Mouse (Mus musculus) heart, embryonic 16.5 days (tissue): Measurements from ENCODE around the gene Khdc3. TPM values are rescaled to one million over a fixed set of nuclear protein-coding genes. Genes with fewer than 3 reads are reported as not detected.
A peak's percentile ranks its signal among the peaks of the same experiment; 100 is the strongest.

Experiments
- ATAC-seq: fragments of 200-750 bp; cut with Nextera tagmentation; replicated peaks from 2 replicates; pipeline ENCODE4 v1.8.0; 2017; ENCODE audit warnings: moderate number of reproducible peaks; ENCODE audit not compliant: insufficient read depth, low FRiP score; ENCODE audit errors: extremely low read depth
- H3K27ac ChIP-seq: fragments of 300-500 bp; sonication (generic); 2 replicates; pipeline ENCODE4 v1.5.1; 2014; ENCODE audit warnings: mild to moderate bottlenecking, low read length, control low read depth, moderate library complexity
- H3K27me3 ChIP-seq: fragments of 300-500 bp; sonication (generic); 2 replicates; pipeline ENCODE4 v1.6.1; 2014; ENCODE audit warnings: low read length, mixed read lengths; ENCODE audit not compliant: control insufficient read depth, insufficient read depth
- H3K36me3 ChIP-seq: fragments of 300-500 bp; sonication (generic); 2 replicates; pipeline ENCODE4 v1.6.1; 2014; ENCODE audit not compliant: control insufficient read depth, insufficient read depth
- H3K4me1 ChIP-seq: fragments of 300-500 bp; sonication (generic); 2 replicates; pipeline ENCODE4 v1.6.1; 2014; ENCODE audit warnings: low read length, mixed read lengths; ENCODE audit not compliant: control insufficient read depth, insufficient read depth
- H3K4me2 ChIP-seq: fragments of 300-500 bp; sonication (generic); 2 replicates; pipeline ENCODE4 v1.6.1; 2014; ENCODE audit warnings: low read depth, mild to moderate bottlenecking, control low read depth, low read length
- H3K4me3 ChIP-seq: fragments of 300-500 bp; sonication (generic); 2 replicates; pipeline ENCODE4 v1.5.1; 2014; ENCODE audit warnings: mild to moderate bottlenecking, control low read depth, low read length
- H3K9ac ChIP-seq: fragments of 300-500 bp; sonication (generic); 2 replicates; pipeline ENCODE4 v1.6.1; 2014; ENCODE audit warnings: low read length, control low read depth
- H3K9me3 ChIP-seq: fragments of 300-500 bp; sonication (generic); replicated peaks from 2 replicates; pipeline ENCODE4 v1.6.1; 2016; ENCODE audit warnings: low read length; ENCODE audit not compliant: control insufficient read depth
- WGBS: fragments of 180-500 bp; shearing (Covaris S2); extraction: QIAGEN DNeasy Blood & Tissue Kit; methylation state at CpG from one replicate; pipeline ENCODE4 v1.1.7; 2014; 5-methylcytosine and 5-hydroxymethylcytosine counted together
- polyA plus RNA-seq: library from polyadenylated mRNA; unstranded; fragments of >200 nt; fragmentation: Nextera tagmentation; extraction: Ambion mirVana; gene quantifications from 2 replicates; pipeline ENCODE4 v1.2.1, GENCODE M21; 2015

The Khdc3 gene
- polyA plus RNA-seq, 1 experiment from 2014 or later: 0.18 TPM

DNA sequence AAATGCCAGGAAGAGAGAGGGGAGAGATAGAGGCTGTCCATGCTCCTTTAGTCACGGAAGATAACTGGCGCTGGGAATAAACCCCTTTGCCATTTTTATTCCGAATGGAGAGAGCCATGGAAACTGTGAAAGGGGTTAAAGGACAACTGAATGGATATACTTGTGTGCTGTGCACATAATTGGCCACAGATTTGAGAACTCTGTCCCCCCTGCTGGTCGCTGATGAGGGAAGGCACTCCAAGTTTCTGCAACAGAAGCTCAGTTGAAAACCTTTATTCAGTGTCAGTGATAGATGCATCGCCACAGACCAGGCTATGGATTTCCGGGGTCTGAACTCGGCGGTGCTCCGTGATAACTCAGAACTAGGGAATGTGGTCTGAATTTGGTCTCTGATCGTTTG, 11.5 kb upstream of the Khdc3 start:
- WGBS: 74% methylated on average over 10 of the region's 10 CpGs
- Histone ChIP-seq H3K27ac (peak overlapping the region; percentile 68), H3K4me3 (no peak overlapping the region), H3K27me3 (no peaks in the 10 kb centered on the region), H3K4me1 (peaks cover 3% of the 10 kb centered on the region; the same call in 1 of the 2 replicates), H3K4me2 (no peak overlapping the region), H3K9ac (no peak overlapping the region), H3K9me3 (no peaks in the 10 kb centered on the region), H3K36me3 (no peaks in the 10 kb centered on the region)
- ATAC-seq: no peak

DNA sequence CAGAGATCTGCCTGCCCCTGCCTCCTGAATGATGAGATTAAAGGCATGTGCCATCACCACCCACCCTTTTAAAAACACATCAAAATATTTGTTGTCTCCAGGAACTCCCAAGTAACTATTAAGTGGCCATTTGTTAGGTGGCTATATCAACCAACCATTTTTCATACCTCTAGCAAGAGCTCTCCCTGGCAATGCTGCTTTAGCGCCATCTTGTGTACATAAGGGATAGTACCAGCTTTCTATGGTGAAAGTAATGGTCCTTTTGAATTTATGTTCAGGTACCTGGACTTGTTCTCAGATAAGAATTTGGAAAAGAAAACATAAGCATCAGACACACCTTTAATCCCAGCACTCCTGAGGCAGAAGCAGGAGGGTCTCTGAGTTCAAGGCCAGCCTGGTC, 9.9 kb upstream of the Khdc3 start:
- no peak overlapping the region for H3K4me3 ChIP-seq
- no peaks in the 10 kb centered on the region for H3K9me3 ChIP-seq
- no peaks in the 10 kb centered on the region for H3K27me3 ChIP-seq
- no peak for ATAC-seq
- no peak overlapping the region for H3K4me2 ChIP-seq
- no peaks in the 10 kb centered on the region for H3K36me3 ChIP-seq
- WGBS: 0% methylated on average over 1 of the region's 1 CpGs
- no peaks in the 10 kb centered on the region for H3K4me1 ChIP-seq
- no peak overlapping the region for H3K9ac ChIP-seq
- no peak overlapping the region for H3K27ac ChIP-seq

DNA sequence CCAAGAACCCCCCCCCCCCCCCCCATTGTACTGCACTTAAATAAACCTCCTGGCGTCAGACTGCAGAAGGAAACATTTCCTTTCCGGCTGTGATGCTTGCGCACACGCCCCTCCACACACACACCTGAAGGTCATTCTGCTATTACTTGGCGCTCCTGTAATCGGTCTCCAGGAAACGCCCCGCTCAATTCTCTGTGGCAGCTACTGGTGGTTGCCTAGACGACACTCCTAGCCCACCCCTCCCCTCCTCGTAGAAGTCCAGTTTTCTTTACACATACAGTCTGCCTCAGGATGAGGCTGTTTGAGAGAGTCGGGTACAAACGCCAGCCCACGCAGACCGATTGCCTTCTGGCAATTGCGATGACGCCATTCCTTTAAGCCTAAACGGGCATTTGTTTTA, 7.1 kb upstream of the Khdc3 start:
- WGBS: 46% methylated on average over 17 of the region's 17 CpGs
- H3K4me2 ChIP-seq: no peak overlapping the region
- H3K27me3 ChIP-seq: no peaks in the 10 kb centered on the region
- no peaks in the 10 kb centered on the region for H3K9me3 ChIP-seq
- H3K4me3 ChIP-seq: no peak overlapping the region
- H3K4me1 ChIP-seq: no peaks in the 10 kb centered on the region
- H3K9ac ChIP-seq: no peak overlapping the region
- no peak for ATAC-seq
- H3K36me3 ChIP-seq: no peaks in the 10 kb centered on the region
- H3K27ac ChIP-seq: no peak overlapping the region

DNA sequence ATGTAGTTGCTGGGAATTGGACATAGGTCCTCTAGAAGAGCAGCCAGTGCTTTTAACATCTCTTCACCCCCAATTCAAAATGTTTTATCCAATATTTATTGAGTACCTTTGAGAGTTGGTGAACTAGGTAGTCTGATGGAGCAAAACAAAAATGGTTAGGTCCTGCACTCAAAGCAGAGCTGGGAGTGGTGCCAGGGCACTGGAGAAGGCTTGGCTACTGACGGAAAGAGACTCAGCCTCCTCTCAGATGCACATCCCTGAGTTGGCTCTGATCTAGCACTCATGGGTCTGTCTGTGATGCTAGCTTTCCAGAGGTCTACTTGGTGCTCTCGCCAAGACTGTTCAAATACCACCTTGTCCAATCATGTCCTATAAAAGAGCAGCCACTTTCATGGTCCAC, 3.7 kb upstream of the Khdc3 start:
- peaks cover 7% of the 10 kb centered on the region; the same call in 1 of the 2 replicates for H3K27me3 ChIP-seq
- H3K27ac ChIP-seq: no peak overlapping the region
- H3K4me1 ChIP-seq: no peaks in the 10 kb centered on the region
- no peak for ATAC-seq
- 64% methylated on average over 2 of the region's 2 CpGs for WGBS
- H3K4me3 ChIP-seq: no peak overlapping the region
- H3K4me2 ChIP-seq: no peak overlapping the region
- H3K9me3 ChIP-seq: no peaks in the 10 kb centered on the region
- H3K9ac ChIP-seq: no peak overlapping the region
- no peaks in the 10 kb centered on the region for H3K36me3 ChIP-seq

DNA sequence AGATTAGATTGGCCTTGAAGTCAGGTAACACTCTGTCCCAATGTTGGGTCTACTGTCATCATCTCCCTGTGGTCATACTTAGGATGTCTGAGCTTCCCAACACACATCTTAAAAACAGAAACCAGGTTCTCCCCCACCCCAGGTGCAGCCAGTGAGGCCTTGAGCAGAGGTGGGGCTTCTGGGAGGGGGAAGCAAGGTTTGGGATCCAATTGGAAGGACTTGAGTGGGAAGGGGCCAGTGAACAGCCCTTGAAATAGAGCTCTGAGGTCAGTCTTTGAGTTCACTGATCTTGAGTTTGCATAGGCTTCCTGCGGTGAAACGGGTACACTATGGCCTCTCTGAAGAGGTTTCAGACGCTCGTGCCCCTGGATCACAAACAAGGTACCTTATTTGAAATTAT, 545 bp downstream of the Khdc3 start, which contains the start of gene Gm20509:
Gene Gm20509 (plus strand): TSS at position 290 of the 400 bp plus-strand sequence.
- no peaks in the 10 kb centered on the region for H3K36me3 ChIP-seq
- WGBS: 92% methylated on average over 4 of the region's 4 CpGs
- peak within 1 kb of the TSS; percentile 57 for H3K4me3 ChIP-seq
- peaks cover 20% of the 10 kb centered on the region for H3K27me3 ChIP-seq
- H3K9me3 ChIP-seq: no peaks in the 10 kb centered on the region
- H3K27ac ChIP-seq: no peak within 1 kb of the TSS
- H3K4me1 ChIP-seq: no peaks in the 10 kb centered on the region; the same call in 1 of the 2 replicates
- H3K4me2 ChIP-seq: peak within 1 kb of the TSS; percentile 92
- H3K9ac ChIP-seq: peak within 1 kb of the TSS; percentile 69
- no peak for ATAC-seq

DNA sequence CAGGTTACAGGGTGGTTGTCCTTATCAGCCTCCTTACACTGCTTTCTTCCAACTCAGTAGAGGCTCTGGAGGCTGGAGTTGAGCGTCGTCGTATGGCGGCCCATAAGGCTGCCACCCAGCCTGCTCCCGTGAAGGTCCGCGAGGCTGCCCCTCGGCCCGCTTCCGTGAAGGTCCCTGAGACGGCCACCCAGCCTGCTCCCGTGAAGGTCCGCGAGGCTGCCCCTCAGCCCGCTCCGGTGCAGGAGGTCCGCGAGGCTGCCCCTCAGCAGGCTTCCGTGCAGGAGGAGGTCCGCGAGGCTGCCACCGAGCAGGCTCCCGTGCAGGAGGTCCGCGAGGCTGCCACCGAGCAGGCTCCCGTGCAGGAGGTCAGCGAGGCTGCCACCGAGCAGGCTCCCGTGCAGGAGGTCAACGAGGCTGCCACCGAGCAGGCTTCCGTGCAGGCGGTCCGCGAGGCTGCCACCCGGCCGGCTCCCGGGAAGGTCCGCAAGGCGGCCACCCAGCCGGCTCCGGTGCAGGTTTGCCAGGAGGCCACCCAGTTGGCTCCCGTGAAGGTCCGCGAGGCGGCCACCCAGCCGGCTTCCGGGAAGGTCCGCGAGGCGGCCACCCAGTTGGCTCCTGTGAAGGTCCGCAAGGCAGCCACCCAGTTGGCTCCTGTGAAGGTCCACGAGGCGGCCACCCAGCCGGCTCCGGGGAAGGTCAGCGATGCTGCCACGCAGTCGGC, 1.7 kb downstream of the Khdc3 start:
- WGBS: 3% methylated on average over 60 of the region's 60 CpGs
- Histone ChIP-seq H3K27me3 (peaks cover 20% of the 10 kb centered on the region), H3K9ac (peak overlapping the region; percentile 69), H3K4me1 (no peaks in the 10 kb centered on the region; the same call in 1 of the 2 replicates), H3K4me2 (peak overlapping the region; percentile 92), H3K27ac (no peak overlapping the region), H3K9me3 (no peaks in the 10 kb centered on the region), H3K36me3 (no peaks in the 10 kb centered on the region), H3K4me3 (peak overlapping the region; percentile 57)
- 0 out of 2 replicates have a peak, but pooled peaks have one; percentile 47 for ATAC-seq

DNA sequence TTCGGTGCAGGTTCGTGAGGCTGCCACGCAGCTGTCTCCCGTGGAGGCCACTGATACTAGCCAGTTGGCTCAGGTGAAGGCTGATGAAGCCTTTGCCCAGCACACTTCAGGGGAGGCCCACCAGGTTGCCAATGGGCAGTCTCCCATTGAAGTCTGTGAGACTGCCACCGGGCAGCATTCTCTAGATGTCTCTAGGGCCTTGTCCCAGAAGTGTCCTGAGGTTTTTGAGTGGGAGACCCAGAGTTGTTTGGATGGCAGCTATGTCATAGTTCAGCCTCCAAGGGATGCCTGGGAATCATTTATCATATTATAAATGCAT, 2.2 kb downstream of the Khdc3 start:
- Histone ChIP-seq H3K4me1 (no peaks in the 10 kb centered on the region; the same call in 1 of the 2 replicates), H3K9ac (peak overlapping the region; percentile 69), H3K4me2 (peak overlapping the region; percentile 92), H3K27me3 (peaks cover 20% of the 10 kb centered on the region), H3K4me3 (peak overlapping the region; percentile 57), H3K9me3 (no peaks in the 10 kb centered on the region), H3K27ac (no peak overlapping the region), H3K36me3 (no peaks in the 10 kb centered on the region)
- 29% methylated on average over 5 of the region's 5 CpGs for WGBS
- no peak for ATAC-seq

DNA sequence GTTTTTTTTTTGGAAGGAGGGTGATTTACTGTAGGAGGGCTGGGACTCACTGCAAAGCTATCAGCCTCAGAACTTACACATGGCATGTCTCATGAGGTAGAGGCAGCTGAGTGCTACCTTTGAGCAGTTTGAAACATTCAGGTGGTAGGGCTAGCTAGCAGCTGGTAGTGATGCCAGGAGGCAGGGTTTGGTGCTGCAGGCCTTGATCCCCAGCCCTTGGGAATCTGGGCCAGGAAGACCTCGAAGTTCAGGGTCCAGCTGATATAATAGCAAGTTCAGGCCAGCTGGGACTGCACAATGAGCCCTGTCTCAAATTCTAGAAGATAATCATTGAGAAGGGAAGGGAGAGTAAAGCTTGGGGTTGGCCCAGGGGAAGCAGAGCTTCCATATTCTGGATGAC, 3.5 kb downstream of the Khdc3 start:
- WGBS: 46% methylated on average over 1 of the region's 1 CpGs
- Histone ChIP-seq H3K9me3 (no peaks in the 10 kb centered on the region), H3K9ac (no peak overlapping the region), H3K36me3 (no peaks in the 10 kb centered on the region), H3K4me3 (no peak overlapping the region), H3K27me3 (peaks cover 20% of the 10 kb centered on the region), H3K4me1 (no peaks in the 10 kb centered on the region; the same call in 1 of the 2 replicates), H3K4me2 (no peak overlapping the region), H3K27ac (no peak overlapping the region)
- no peak for ATAC-seq

DNA sequence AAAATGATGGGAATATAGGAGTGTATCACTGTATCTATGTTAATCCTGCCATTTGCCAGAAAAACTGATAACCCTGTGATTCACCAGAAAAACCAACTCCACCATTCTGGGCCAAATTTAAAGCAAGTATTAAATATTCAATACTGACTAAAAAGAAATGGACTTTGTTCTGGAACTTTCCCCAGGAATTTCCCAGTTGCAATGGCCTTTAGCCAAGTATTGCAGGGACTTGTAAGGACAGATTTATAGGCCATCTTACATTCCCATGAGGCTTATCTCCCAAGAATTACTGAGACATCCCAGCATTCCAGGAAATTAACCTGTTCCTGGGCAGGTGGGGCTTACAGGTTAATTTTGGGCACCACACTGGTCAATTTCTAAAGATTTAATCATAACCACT, 4.1 kb downstream of the Khdc3 start:
- H3K27ac ChIP-seq: no peak overlapping the region
- H3K27me3 ChIP-seq: peaks cover 20% of the 10 kb centered on the region
- no peak overlapping the region for H3K9ac ChIP-seq
- H3K4me3 ChIP-seq: no peak overlapping the region
- H3K9me3 ChIP-seq: no peaks in the 10 kb centered on the region
- ATAC-seq: no peak
- H3K36me3 ChIP-seq: no peaks in the 10 kb centered on the region
- H3K4me1 ChIP-seq: no peaks in the 10 kb centered on the region; the same call in 1 of the 2 replicates
- H3K4me2 ChIP-seq: no peak overlapping the region
